Comparison of ENCODE assay signal across 7 mouse cellular contexts in genomic region chr12:99639847-99640213, GRCm38 (mm10).
A peak's percentile ranks its signal among the peaks of the same experiment; 100 is the strongest.
DNase-seq lines count a peak whose midpoint lies in the region; ATAC-seq and TF ChIP-seq lines count a peak whose summit lies in the region.

No protein-coding gene starts in this region.

- no peak for DNase-seq in thymus, adult 2 months
- DNase-seq in thymus, adult 18-20 months, result no peak
- peak; percentile 34 for DNase-seq in embryonic facial prominence, embryonic 14.5 days (ENCODE audit: low spot score)
- peak; percentile 51 to 52 for DNase-seq in layer of hippocampus, adult 8-10 months (ENCODE audit: low spot score in 2 of 2)
- no peak for DNase-seq in heart, adult 11 months

- peaks cover 29% of the 10 kb centered on the region for H3K9me3 ChIP-seq in embryonic facial prominence, embryonic 14.5 days (ENCODE audit: control insufficient read depth, low read length)
- no peaks in the 10 kb centered on the region for H3K9me3 ChIP-seq in neural tube, embryonic 14.5 days (ENCODE audit: control insufficient read depth, low read length)
- no peaks in the 10 kb centered on the region for H3K9me3 ChIP-seq in intestine, embryonic 15.5 days

- H3K9ac ChIP-seq in embryonic facial prominence, embryonic 14.5 days (ENCODE audit: low read depth, low read length), result no peak overlapping the region
- no peak overlapping the region for H3K9ac ChIP-seq in neural tube, embryonic 14.5 days (replicated peaks; ENCODE audit: low read depth, low read length)
- H3K9ac ChIP-seq in intestine, embryonic 15.5 days, result no peak overlapping the region

- TF ChIP-seq CTCF in thymus, adult 2 months (IDR thresholded peaks at IDR 0.05; ENCODE audit: borderline replicate concordance, control insufficient read depth, extremely low read depth, insufficient read depth, low read length, poor library complexity), result no peak

- 0 out of 2 replicates have a peak, but pooled peaks have one; percentile 16 for ATAC-seq in embryonic facial prominence, embryonic 14.5 days (ENCODE audit: low read depth)
- ATAC-seq in neural tube, embryonic 14.5 days (ENCODE audit: low read depth), result peak; percentile 75
- ATAC-seq in intestine, embryonic 15.5 days, result no peak

- WGBS in thymus, adult 2 months, result 27% methylated on average over 8 of the region's 8 CpGs
- WGBS in embryonic facial prominence, embryonic 14.5 days, result 13% methylated on average over 8 of the region's 8 CpGs
- WGBS in neural tube, embryonic 14.5 days, result 9% methylated on average over 8 of the region's 8 CpGs
- WGBS in intestine, embryonic 15.5 days, result 46% methylated on average over 8 of the region's 8 CpGs

- peaks cover 14% of the 10 kb centered on the region for H3K4me1 ChIP-seq in thymus, adult 2 months (replicated peaks; ENCODE audit: control insufficient read depth, insufficient read depth, low read length)
- peaks cover 18% of the 10 kb centered on the region for H3K4me1 ChIP-seq in embryonic facial prominence, embryonic 14.5 days (ENCODE audit: control insufficient read depth, insufficient read depth, low read length)
- H3K4me1 ChIP-seq in neural tube, embryonic 14.5 days (ENCODE audit: control insufficient read depth, insufficient read depth, low read length), result peaks cover 17% of the 10 kb centered on the region
- no peaks in the 10 kb centered on the region for H3K4me1 ChIP-seq in intestine, embryonic 15.5 days (replicated peaks)

- peak overlapping the region; percentile 91 for H3K27ac ChIP-seq in thymus, adult 2 months (ENCODE audit: control insufficient read depth, insufficient read depth, low read length)
- no peak overlapping the region for H3K27ac ChIP-seq in embryonic facial prominence, embryonic 14.5 days (replicated peaks; ENCODE audit: low read depth, low read length)
- peak overlapping the region; percentile 0; the same call in 1 of the 2 replicates for H3K27ac ChIP-seq in neural tube, embryonic 14.5 days (ENCODE audit: low read depth, low read length)
- H3K27ac ChIP-seq in intestine, embryonic 15.5 days, result no peak overlapping the region

- H3K36me3 ChIP-seq in thymus, adult 2 months (ENCODE audit: control insufficient read depth, insufficient read depth, low read length), result no peaks in the 10 kb centered on the region
- H3K36me3 ChIP-seq in embryonic facial prominence, embryonic 14.5 days (ENCODE audit: control insufficient read depth, insufficient read depth, low read length), result no peaks in the 10 kb centered on the region
- H3K36me3 ChIP-seq in neural tube, embryonic 14.5 days (ENCODE audit: control insufficient read depth, insufficient read depth, low read length), result no peaks in the 10 kb centered on the region
- no peaks in the 10 kb centered on the region for H3K36me3 ChIP-seq in intestine, embryonic 15.5 days

- TF ChIP-seq POLR2A in thymus, adult 2 months (IDR thresholded peaks at IDR 0.05; ENCODE audit: control insufficient read depth, extremely low read depth, insufficient read depth, low read length, poor library complexity), result no peak

- H3K27me3 ChIP-seq in thymus, adult 2 months (ENCODE audit: control insufficient read depth, insufficient read depth, low read length), result no peaks in the 10 kb centered on the region
- H3K27me3 ChIP-seq in embryonic facial prominence, embryonic 14.5 days (replicated peaks; ENCODE audit: control insufficient read depth, insufficient read depth, low read length), result no peaks in the 10 kb centered on the region
- no peaks in the 10 kb centered on the region for H3K27me3 ChIP-seq in neural tube, embryonic 14.5 days (ENCODE audit: control insufficient read depth, insufficient read depth, low read length)
- no peaks in the 10 kb centered on the region for H3K27me3 ChIP-seq in intestine, embryonic 15.5 days (replicated peaks)

- H3K4me2 ChIP-seq in embryonic facial prominence, embryonic 14.5 days (ENCODE audit: low read depth, low read length), result peak overlapping the region; percentile 19; the same call in 1 of the 2 replicates
- H3K4me2 ChIP-seq in neural tube, embryonic 14.5 days (ENCODE audit: low read depth, low read length), result no peak overlapping the region; the same call in 1 of the 2 replicates
- H3K4me2 ChIP-seq in intestine, embryonic 15.5 days (replicated peaks), result no peak overlapping the region

- no peak overlapping the region for H3K4me3 ChIP-seq in thymus, adult 2 months (ENCODE audit: control insufficient read depth, insufficient read depth, low read length)
- H3K4me3 ChIP-seq in embryonic facial prominence, embryonic 14.5 days (ENCODE audit: low read depth, low read length), result no peak overlapping the region
- no peak overlapping the region for H3K4me3 ChIP-seq in neural tube, embryonic 14.5 days (ENCODE audit: low read depth, low read length)
- no peak overlapping the region for H3K4me3 ChIP-seq in intestine, embryonic 15.5 days (replicated peaks)

Comparison
In these comparisons a context has a peak if more than half of its experiments do, and no peak if none do; other contexts are left out.
1. DNase-seq: peak in embryonic facial prominence, embryonic 14.5 days (single experiment) and layer of hippocampus, adult 8-10 months (2 of 2); none in thymus, adult 2 months (single experiment), thymus, adult 18-20 months (0 of 2) and heart, adult 11 months (single experiment).
2. H3K27ac ChIP-seq: peak in thymus, adult 2 months (single experiment) and neural tube, embryonic 14.5 days (single experiment); none in embryonic facial prominence, embryonic 14.5 days (single experiment) and intestine, embryonic 15.5 days (single experiment).